Mouse (Mus musculus): Measurements from ENCODE around the gene Angel2.

- TF ChIP-seq CTCF (IDR thresholded peaks at IDR 0.05; ENCODE audit: control insufficient read depth, insufficient read depth, insufficient read length) (no peak), USF1 (IDR thresholded peaks at IDR 0.05; ENCODE audit: low read depth) (no peak), MYOD1 (IDR thresholded peaks at IDR 0.05; ENCODE audit: control insufficient read depth, insufficient read length, low read depth) (no peak), MYOG (IDR thresholded peaks at IDR 0.05; ENCODE audit: control insufficient read depth, extremely low read depth, insufficient read length) (no peak)
These were observed 56.5 kb downstream of the Angel2 start for GRCm38 (mm10) chr1:190981412-190981811.
